Mouse (Mus musculus) intestine, embryonic 14.5 days (tissue): ENCODE results near the gene Tead1. TPM values are rescaled to one million over a fixed set of nuclear protein-coding genes. Genes with fewer than 3 reads are reported as not detected.

Experiments used
- ATAC-seq: fragments of 200-750 bp; cut with Nextera tagmentation; replicated peaks from 2 replicates; pipeline ENCODE4 v1.8.0; 2017; ENCODE audit warnings: low read depth, moderate number of reproducible peaks, moderate TSS enrichment, moderate library complexity; ENCODE audit not compliant: low FRiP score, low TSS enrichment
- DNase-seq: peaks from one replicate; pipeline ENCODE4 v3.0.0-alpha.2; 2018; ENCODE audit warnings: low spot score
- H3K27ac ChIP-seq: fragments of 300-500 bp; sonication (generic); 2 replicates; pipeline ENCODE4 v1.5.1; 2014; ENCODE audit warnings: low read depth, mild to moderate bottlenecking, control low read depth
- H3K27me3 ChIP-seq: fragments of 300-500 bp; sonication (generic); replicated peaks from 2 replicates; pipeline ENCODE4 v1.6.1; 2014; ENCODE audit warnings: low read length, control low read depth; ENCODE audit not compliant: control insufficient read depth, insufficient read depth
- H3K36me3 ChIP-seq: fragments of 300-500 bp; sonication (generic); 2 replicates; pipeline ENCODE4 v1.6.1; 2014; ENCODE audit warnings: low read length, control low read depth; ENCODE audit not compliant: control insufficient read depth, insufficient read depth
- H3K4me1 ChIP-seq: fragments of 300-500 bp; sonication (generic); replicated peaks from 2 replicates; pipeline ENCODE4 v1.6.1; 2014; ENCODE audit warnings: low read length, control low read depth, mixed read lengths; ENCODE audit not compliant: control insufficient read depth, insufficient read depth
- H3K4me2 ChIP-seq: fragments of 300-500 bp; sonication (generic); 2 replicates; pipeline ENCODE4 v1.6.1; 2014; ENCODE audit warnings: low read length
- H3K4me3 ChIP-seq: fragments of 300-500 bp; sonication (generic); 2 replicates; pipeline ENCODE4 v1.5.1; 2014; ENCODE audit warnings: low read depth, low read length, control low read depth, mixed read lengths
- H3K9ac ChIP-seq: fragments of 300-500 bp; sonication (generic); 2 replicates; pipeline ENCODE4 v1.6.1; 2014; ENCODE audit warnings: mild to moderate bottlenecking, low read length
- H3K9me3 ChIP-seq: fragments of 300-500 bp; sonication (generic); 2 replicates; pipeline ENCODE4 v1.6.1; 2016; ENCODE audit warnings: low read length, control low read depth; ENCODE audit not compliant: control insufficient read depth
- WGBS: fragments of 180-500 bp; shearing (Covaris S2); extraction: QIAGEN DNeasy Blood & Tissue Kit; methylation state at CpG from one replicate; pipeline ENCODE4 v1.1.7; 2014; 5-methylcytosine and 5-hydroxymethylcytosine counted together
- polyA plus RNA-seq: library from polyadenylated mRNA; unstranded; fragments of >200 nt; fragmentation: Nextera tagmentation; extraction: Ambion mirVana; gene quantifications from 2 replicates; pipeline ENCODE4 v1.2.1, GENCODE M21; 2014

Tead1 gene
- polyA plus RNA-seq, 1 experiment from 2014 or later, result 20.2 TPM

DNA sequence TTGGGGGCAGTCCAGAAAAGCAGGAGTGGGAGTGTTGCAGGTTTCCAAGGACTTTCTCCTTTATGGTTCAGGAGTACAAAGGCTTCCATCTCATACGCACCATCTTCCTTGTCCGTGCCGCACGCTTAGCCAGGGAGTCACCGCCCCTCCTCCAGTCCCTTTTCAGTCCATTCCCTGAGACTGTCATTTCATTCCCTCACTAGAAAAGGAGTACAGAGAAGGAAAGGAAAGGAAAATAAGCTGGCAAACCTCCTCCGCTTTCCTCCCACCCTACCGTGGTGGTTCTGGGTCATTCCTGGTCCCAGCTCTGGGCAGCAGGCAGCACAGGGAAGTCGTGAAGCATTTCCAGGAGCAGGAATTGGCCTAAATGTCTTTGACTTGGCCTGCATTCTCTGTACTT is 52.5 kb downstream of the Tead1 start:
- Histone ChIP-seq H3K9ac (no peak overlapping the region), H3K36me3 (no peaks in the 10 kb centered on the region), H3K4me3 (no peak overlapping the region), H3K27ac (no peak overlapping the region), H3K4me2 (no peak overlapping the region), H3K4me1 (peaks cover 35% of the 10 kb centered on the region), H3K27me3 (no peaks in the 10 kb centered on the region), H3K9me3 (no peaks in the 10 kb centered on the region)
- no peak for DNase-seq
- 74% methylated on average over 8 of the region's 8 CpGs for WGBS
- no peak for ATAC-seq

DNA sequence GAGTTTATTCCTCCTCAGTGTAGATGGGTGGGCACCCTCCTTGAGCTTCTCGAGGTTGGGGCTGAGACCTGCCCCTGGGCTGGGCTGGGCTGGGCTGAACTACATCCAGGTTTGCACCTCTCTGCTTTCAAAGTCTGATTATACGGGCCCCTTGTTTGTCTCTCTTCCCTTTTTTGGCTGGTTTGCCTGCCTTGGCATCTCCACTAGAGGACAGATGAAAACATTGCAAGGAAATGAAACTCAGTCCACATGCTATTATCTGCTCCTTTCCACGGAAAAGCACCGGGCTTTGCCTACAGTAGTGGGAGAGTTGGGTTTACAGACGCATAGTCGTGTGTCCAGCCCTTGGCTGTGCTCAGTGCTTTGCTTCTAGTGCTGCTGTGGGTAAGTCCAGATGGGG is 60.1 kb downstream of the Tead1 start:
- DNase-seq (no peak), ATAC-seq (no peak)
- Histone ChIP-seq H3K27ac (no peak overlapping the region), H3K4me1 (peaks cover 38% of the 10 kb centered on the region), H3K9me3 (no peaks in the 10 kb centered on the region), H3K4me2 (no peak overlapping the region), H3K27me3 (no peaks in the 10 kb centered on the region), H3K4me3 (no peak overlapping the region), H3K36me3 (no peaks in the 10 kb centered on the region), H3K9ac (no peak overlapping the region)
- WGBS, result 69% methylated on average over 6 of the region's 6 CpGs

DNA sequence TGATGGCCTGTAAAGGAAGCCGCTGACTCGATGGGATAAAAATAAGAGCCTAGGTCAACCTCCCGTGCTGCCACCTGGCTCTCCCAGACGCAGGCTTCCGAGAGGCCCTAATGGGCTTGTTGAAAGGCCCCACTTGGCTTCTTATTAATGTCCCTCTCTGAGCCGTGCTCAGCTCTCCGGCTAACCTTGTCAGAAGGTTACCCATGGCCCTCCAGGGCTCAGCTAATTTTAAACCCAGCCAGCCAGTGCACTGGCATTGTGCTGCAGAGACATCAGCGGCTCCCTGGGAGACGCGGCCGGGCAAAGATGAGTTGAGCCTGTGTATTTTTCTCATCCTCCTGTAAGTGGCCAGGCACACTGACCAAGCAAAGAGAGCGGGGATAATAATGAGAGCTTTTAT is 62.7 kb downstream of the Tead1 start:
- Histone ChIP-seq H3K27ac (0 out of 2 replicates have a peak overlapping the region, but pooled peaks have one; percentile 29), H3K4me2 (no peak overlapping the region), H3K36me3 (no peaks in the 10 kb centered on the region), H3K4me1 (peaks cover 36% of the 10 kb centered on the region), H3K4me3 (no peak overlapping the region), H3K9me3 (no peaks in the 10 kb centered on the region), H3K9ac (no peak overlapping the region), H3K27me3 (no peaks in the 10 kb centered on the region)
- ATAC-seq, result no peak
- WGBS, result 22% methylated on average over 12 of the region's 12 CpGs
- no peak for DNase-seq

DNA sequence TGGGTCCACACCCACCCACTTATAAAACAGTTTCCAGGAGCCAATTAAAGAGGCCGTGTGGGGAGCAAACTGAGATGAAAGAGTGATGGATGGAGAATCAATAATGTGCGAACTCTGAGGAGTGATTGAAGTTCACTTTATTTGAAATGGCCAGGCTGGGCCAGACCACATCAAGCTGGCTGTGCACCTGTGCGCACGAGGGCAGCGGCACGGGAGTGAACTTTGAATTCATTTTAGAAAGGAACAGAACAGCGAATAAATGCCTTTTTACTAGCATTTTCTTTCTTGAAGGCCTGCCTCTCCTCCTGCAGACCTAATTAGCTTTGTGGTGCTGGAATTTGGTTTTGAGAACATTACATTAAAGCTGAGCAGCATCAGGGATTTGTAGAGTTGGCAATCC is 63.9 kb downstream of the Tead1 start:
- Histone ChIP-seq H3K9me3 (no peaks in the 10 kb centered on the region), H3K4me1 (peaks cover 40% of the 10 kb centered on the region), H3K36me3 (no peaks in the 10 kb centered on the region), H3K27ac (peak overlapping the region; percentile 51; the same call in 1 of the 2 replicates), H3K4me3 (no peak overlapping the region), H3K9ac (no peak overlapping the region), H3K27me3 (no peaks in the 10 kb centered on the region), H3K4me2 (0 out of 2 replicates have a peak overlapping the region, but pooled peaks have one; percentile 12)
- DNase-seq (no peak), ATAC-seq (no peak)
- WGBS, result 40% methylated on average over 7 of the region's 7 CpGs

DNA sequence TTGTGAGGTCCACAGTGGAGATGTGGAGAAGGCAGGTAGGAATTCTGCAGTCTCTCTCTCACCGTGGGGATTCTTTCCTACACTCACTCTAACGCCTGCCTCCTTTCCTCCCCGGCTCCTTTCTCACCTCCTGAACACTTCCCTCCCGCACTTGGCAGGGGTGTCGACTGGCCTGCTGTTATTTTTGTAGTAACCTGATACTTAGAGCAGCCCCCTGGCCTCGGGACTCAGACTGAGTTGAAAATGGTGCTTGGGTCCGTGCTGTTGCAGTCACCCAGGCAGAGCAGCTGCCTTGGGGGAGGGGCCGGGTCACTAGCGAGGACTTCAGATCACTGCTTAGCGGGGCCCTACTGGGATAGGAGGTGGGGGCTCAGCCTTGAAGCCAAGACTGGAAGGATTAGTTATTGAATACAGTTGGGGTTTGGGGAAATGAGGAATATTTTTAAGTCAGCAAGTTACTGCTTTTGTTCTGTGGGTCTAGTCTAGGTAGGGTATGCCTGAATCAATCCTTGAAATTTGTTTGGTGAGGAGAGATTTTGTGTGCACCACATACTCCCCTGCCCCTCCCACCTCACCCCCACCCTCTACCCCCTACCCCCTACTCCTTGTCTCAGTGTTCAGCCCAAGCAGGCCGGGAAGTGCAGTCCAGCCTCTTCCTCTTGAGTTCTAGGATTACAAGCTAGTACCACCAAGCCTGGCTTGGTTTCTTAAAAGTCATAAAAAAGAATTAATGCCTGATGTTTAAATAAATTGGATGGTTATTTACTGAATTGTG is 64.7 kb downstream of the Tead1 start:
- H3K9ac ChIP-seq, result peak overlapping the region; percentile 38
- no peak overlapping the region for H3K4me3 ChIP-seq
- H3K36me3 ChIP-seq, result no peaks in the 10 kb centered on the region
- peaks cover 40% of the 10 kb centered on the region for H3K4me1 ChIP-seq
- H3K27ac ChIP-seq, result peak overlapping the region; percentile 51; the same call in 1 of the 2 replicates
- H3K27me3 ChIP-seq, result no peaks in the 10 kb centered on the region
- no peaks in the 10 kb centered on the region for H3K9me3 ChIP-seq
- ATAC-seq (peak; percentile 70), DNase-seq (peak; percentile 79)
- H3K4me2 ChIP-seq, result 0 out of 2 replicates have a peak overlapping the region, but pooled peaks have one; percentile 12
- 4% methylated on average over 11 of the region's 11 CpGs for WGBS

DNA sequence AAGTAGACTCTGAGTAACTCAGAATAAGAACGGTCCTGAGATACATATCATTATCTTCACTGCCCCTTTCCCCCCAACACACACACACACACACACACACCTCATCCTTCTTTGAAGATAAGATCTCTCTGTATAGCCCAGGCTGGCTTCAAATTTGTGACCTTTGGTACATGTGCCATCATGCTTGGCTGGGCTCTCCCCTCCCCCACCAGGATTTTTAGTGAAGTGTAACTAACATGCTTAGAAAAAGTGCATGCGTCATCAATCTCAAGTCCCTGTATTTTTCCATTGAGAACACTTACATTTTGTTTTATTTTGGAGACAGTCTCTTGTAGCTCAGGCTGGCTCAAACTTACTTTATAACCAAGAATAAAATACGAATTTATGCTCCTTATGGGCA is 68.1 kb downstream of the Tead1 start:
- no peak overlapping the region for H3K4me2 ChIP-seq
- no peak for ATAC-seq
- H3K27me3 ChIP-seq, result no peaks in the 10 kb centered on the region
- H3K36me3 ChIP-seq, result no peaks in the 10 kb centered on the region
- DNase-seq, result no peak
- no peak overlapping the region for H3K4me3 ChIP-seq
- peaks cover 22% of the 10 kb centered on the region for H3K4me1 ChIP-seq
- no peaks in the 10 kb centered on the region for H3K9me3 ChIP-seq
- no peak overlapping the region for H3K27ac ChIP-seq
- no peak overlapping the region for H3K9ac ChIP-seq
- WGBS, result 76% methylated on average over 3 of the region's 3 CpGs

DNA sequence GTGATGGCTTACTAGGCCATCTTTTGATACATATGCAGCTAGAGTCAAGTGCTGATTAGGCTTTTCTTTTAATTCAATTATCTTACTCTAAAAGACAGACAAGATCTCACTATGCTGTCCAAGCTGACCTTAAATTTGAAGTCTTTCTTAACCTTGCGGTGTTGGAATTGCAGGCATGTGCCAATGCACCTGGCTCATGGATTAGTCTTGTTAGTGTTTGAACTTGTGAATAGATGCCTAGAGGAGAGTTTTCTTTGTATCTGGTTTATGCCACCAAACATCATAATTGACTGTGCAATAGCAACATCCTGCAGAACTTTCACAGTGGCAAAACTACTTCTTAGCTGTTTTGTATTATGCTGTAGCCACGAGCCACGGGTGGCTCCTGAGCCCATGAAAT is 68.7 kb downstream of the Tead1 start:
- ATAC-seq (no peak), DNase-seq (no peak)
- WGBS, result 87% methylated on average over 3 of the region's 3 CpGs
- no peaks in the 10 kb centered on the region for H3K27me3 ChIP-seq
- H3K4me1 ChIP-seq, result peaks cover 20% of the 10 kb centered on the region
- no peak overlapping the region for H3K27ac ChIP-seq
- H3K4me2 ChIP-seq, result no peak overlapping the region
- no peaks in the 10 kb centered on the region for H3K36me3 ChIP-seq
- no peaks in the 10 kb centered on the region for H3K9me3 ChIP-seq
- H3K4me3 ChIP-seq, result no peak overlapping the region
- H3K9ac ChIP-seq, result no peak overlapping the region

DNA sequence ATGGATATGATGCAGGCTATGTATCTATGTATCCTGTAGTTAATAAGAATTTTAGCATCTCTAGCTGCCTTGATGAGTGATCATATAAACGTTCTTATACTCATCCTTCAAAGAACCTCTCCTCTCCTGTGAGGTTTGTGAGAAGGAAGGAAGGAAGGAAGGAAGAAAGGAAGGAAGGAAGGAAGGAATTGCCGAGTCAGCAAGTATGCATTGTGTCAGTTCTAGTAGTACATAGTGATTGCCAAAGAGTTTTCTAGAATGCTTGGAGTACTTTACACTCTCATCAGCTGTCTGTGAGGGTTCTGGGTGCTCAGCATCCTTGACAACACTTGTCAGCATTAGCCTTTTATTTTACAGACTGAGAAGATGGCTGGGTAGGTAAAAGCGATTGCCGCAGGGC is 69.2 kb downstream of the Tead1 start:
- ATAC-seq (no peak), DNase-seq (no peak)
- WGBS, result 82% methylated on average over 4 of the region's 4 CpGs
- no peak overlapping the region for H3K9ac ChIP-seq
- H3K4me3 ChIP-seq, result no peak overlapping the region
- no peaks in the 10 kb centered on the region for H3K36me3 ChIP-seq
- H3K4me1 ChIP-seq, result peaks cover 15% of the 10 kb centered on the region
- H3K4me2 ChIP-seq, result no peak overlapping the region
- no peak overlapping the region for H3K27ac ChIP-seq
- no peaks in the 10 kb centered on the region for H3K27me3 ChIP-seq
- no peaks in the 10 kb centered on the region for H3K9me3 ChIP-seq

DNA sequence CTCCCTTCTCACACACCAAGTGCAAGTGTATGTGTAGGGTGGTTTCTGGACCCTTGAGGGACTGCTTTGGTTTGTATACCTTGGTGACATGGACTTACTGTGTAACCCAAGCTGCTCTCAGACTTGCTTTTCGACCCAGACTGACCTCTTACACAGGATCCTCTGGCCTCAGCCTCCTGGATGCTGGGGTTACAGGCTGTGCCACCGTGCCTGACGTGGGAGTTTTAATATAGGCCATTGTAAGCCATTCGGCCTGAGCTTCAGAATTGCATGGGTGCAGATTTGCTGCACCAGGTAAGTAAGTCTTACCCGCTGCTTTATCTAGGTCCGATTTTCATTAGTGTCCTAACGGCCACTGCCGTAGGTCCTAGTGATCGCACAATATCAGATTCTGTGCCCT is 71.0 kb downstream of the Tead1 start:
- Histone ChIP-seq H3K4me3 (no peak overlapping the region), H3K9me3 (no peaks in the 10 kb centered on the region), H3K4me2 (no peak overlapping the region), H3K9ac (no peak overlapping the region), H3K4me1 (peaks cover 6% of the 10 kb centered on the region; the same call in 1 of the 2 replicates), H3K27me3 (no peaks in the 10 kb centered on the region), H3K36me3 (no peaks in the 10 kb centered on the region), H3K27ac (no peak overlapping the region)
- WGBS, result 93% methylated on average over 9 of the region's 9 CpGs
- no peak for DNase-seq
- ATAC-seq, result no peak
